Mouse (Mus musculus): Measurements from ENCODE around the gene Gckr.

DNA sequence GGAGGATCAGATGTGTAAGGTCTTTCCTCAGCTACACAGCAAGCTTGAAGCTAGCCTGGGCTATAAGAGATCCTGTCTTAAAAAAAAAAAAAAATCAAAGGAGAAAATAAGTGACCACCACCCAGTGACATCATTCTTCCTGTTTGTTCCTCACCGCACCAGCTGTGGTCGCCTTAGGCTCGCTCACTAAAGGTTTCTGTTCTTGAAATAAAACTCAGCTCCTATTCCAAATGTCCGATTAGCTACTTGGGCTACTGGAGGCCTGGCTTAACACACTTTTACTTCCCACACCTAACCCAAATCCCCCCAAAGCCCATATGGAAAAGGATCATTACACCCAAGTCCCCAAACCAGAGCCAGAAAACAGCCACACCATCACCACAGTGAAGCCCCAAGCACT lies 9.0 kb upstream of the Gckr start:
- TF ChIP-seq TAL1 (IDR thresholded peaks at IDR 0.05; ENCODE audit: low read length): no peak
- no peak for TF ChIP-seq GATA1 (IDR thresholded peaks at IDR 0.05; ENCODE audit: low read length)

All from erythroblast, embryonic 14.5 days (primary cell).